Mouse (Mus musculus) granulocyte monocyte progenitor cell, adult 5-6 weeks (primary cell): ENCODE results near the gene Strip1. TPM values are rescaled to one million over a fixed set of nuclear protein-coding genes. Genes with fewer than 3 reads are reported as not detected.

Experiments used
- total RNA-seq, 2 experiments: library from RNA; stranded (forward) in 1 of 2; stranded (reverse) in 1 of 2; fragments of 200-712, 200-1000 nt in 1 of 2; fragments of >200 nt in 1 of 2; fragmentation: Nextera tagmentation in 1 of 2; gene quantifications; 2 replicates each; pipeline ENCODE4 v1.2.3; 2014 to 2017

The Strip1 gene
- total RNA-seq, 2 experiments from 2014 or later: 18.6 to 21.9 TPM

Other genes starting within 250 kb of the Strip1 start
- not detected in 2 replicates for gene Kcnc4, start 172.1 kb downstream of the Strip1 start, total RNA-seq (2014; fragmentation: Nextera tagmentation)
- gene Kcnc4, start 172.1 kb downstream of the Strip1 start, total RNA-seq (2017): not detected in 2 replicates
- gene Slc6a17, start 113.7 kb downstream of the Strip1 start, total RNA-seq (2014; fragmentation: Nextera tagmentation): not detected in 2 replicates
- gene Slc6a17, start 113.7 kb downstream of the Strip1 start, total RNA-seq (2017): not detected in 2 replicates
- gene Ubl4b, start 76.6 kb downstream of the Strip1 start, total RNA-seq (2014; fragmentation: Nextera tagmentation): not detected in 2 replicates
- gene Ubl4b, start 76.6 kb downstream of the Strip1 start, total RNA-seq (2017): not detected in 2 replicates
- gene Alx3, start 36.7 kb downstream of the Strip1 start, total RNA-seq (2014; fragmentation: Nextera tagmentation): not detected in 2 replicates
- not detected in 2 replicates for gene Alx3, start 36.7 kb downstream of the Strip1 start, total RNA-seq (2017)
- not detected in 2 replicates for gene Gm10961, start 372 bp downstream of the Strip1 start, total RNA-seq (2014; fragmentation: Nextera tagmentation)
- gene Gm10961, start 372 bp downstream of the Strip1 start, total RNA-seq (2017): not detected in 2 replicates
- gene Ahcyl1, start 64.9 kb upstream of the Strip1 start, total RNA-seq (2014; fragmentation: Nextera tagmentation): 81.6 and 100 TPM in 2 replicates
- 67.8 and 68.2 TPM in 2 replicates for gene Ahcyl1, start 64.9 kb upstream of the Strip1 start, total RNA-seq (2017)
- 6.4 and 7.2 TPM in 2 replicates for gene Csf1, start 128.8 kb upstream of the Strip1 start, total RNA-seq (2014; fragmentation: Nextera tagmentation)
- gene Csf1, start 128.8 kb upstream of the Strip1 start, total RNA-seq (2017): 2.1 and 2.9 TPM in 2 replicates
- gene Eps8l3, start 245.5 kb upstream of the Strip1 start, total RNA-seq (2014; fragmentation: Nextera tagmentation): not detected in 2 replicates
- gene Eps8l3, start 245.5 kb upstream of the Strip1 start, total RNA-seq (2017): not detected in 2 replicates